Mouse (Mus musculus) small intestine, adult 2 months (tissue): ENCODE measurements around the gene Hbb-y. TPM values are rescaled to one million over a fixed set of nuclear protein-coding genes. Genes with fewer than 3 reads are reported as not detected.

ENCODE experiments used
- H3K27ac ChIP-seq: fragments of 200-500 bp; 2 replicates; pipeline ENCODE4 v1.5.1; 2012; ENCODE audit warnings: low read depth, low read length, control low read depth, inconsistent platforms; ENCODE audit not compliant: insufficient read depth
- H3K27me3 ChIP-seq: fragments of 200-500 bp; 2 replicates; pipeline ENCODE4 v1.6.1; 2012; ENCODE audit warnings: mild to moderate bottlenecking, moderate library complexity, low read length, inconsistent platforms; ENCODE audit not compliant: control insufficient read depth, insufficient read depth
- H3K36me3 ChIP-seq: fragments of 200-500 bp; 2 replicates; pipeline ENCODE4 v1.6.1; 2012; ENCODE audit warnings: mild to moderate bottlenecking, low read length, control low read depth, inconsistent platforms; ENCODE audit not compliant: control insufficient read depth, insufficient read depth
- H3K4me1 ChIP-seq: fragments of 200-500 bp; 2 replicates; pipeline ENCODE4 v1.6.1; 2012; ENCODE audit warnings: low read length, inconsistent platforms, mixed read lengths; ENCODE audit not compliant: control insufficient read depth, insufficient read depth, insufficient read length
- H3K4me3 ChIP-seq: fragments of 200-500 bp; 2 replicates; pipeline ENCODE4 v1.5.1; 2012; ENCODE audit warnings: low read depth, mild to moderate bottlenecking, control low read depth, inconsistent platforms, low read length, moderate library complexity
- CTCF ChIP-seq: fragments of 200-500 bp; IDR thresholded peaks from 2 replicates; pipeline ENCODE4 v1.5.1; 2012; ENCODE audit warnings: low read depth, mild to moderate bottlenecking, control low read depth, inconsistent platforms, low read length, moderate library complexity, mixed read lengths; ENCODE audit not compliant: insufficient replicate concordance, insufficient read length; ENCODE audit errors: extremely low read depth
- POLR2A ChIP-seq: fragments of 200-500 bp; IDR thresholded peaks from 2 replicates; pipeline ENCODE4 v1.6.1; 2012; ENCODE audit warnings: low read depth, mild to moderate bottlenecking, control low read depth, inconsistent platforms, low read length, moderate library complexity
- WGBS: fragments of 180-500 bp; shearing (Covaris S2); methylation state at CpG from one replicate; pipeline ENCODE4 v1.1.7; 2018; 5-methylcytosine and 5-hydroxymethylcytosine counted together
- polyA plus RNA-seq: library from polyadenylated mRNA; depleted of rRNA; stranded (reverse); fragments of >200 nt; gene quantifications from 2 replicates; pipeline ENCODE4 v1.2.3, GENCODE M21; 2012; rRNA removed

Gene Hbb-y
- polyA plus RNA-seq, 1 experiment, result not detected

GRCm38 (mm10) chr7:103806856-103807255, 46.2 kb downstream of the Hbb-y start:
- Histone ChIP-seq H3K27me3 (no peaks in the 10 kb centered on the region), H3K4me1 (no peaks in the 10 kb centered on the region), H3K36me3 (no peaks in the 10 kb centered on the region), H3K27ac (no peak overlapping the region), H3K4me3 (no peak overlapping the region)
- WGBS, result 34% methylated on average over 1 of the region's 1 CpGs
- TF ChIP-seq POLR2A (no peak), CTCF (no peak)

Other genes with a start within 250 kb of the Hbb-y start
- not detected in 2 replicates for gene Olfr620, start 240.7 kb downstream of the Hbb-y start, polyA plus RNA-seq
- not detected in 2 replicates for gene Olfr622, start 210.5 kb downstream of the Hbb-y start, polyA plus RNA-seq
- gene Olfr623, start 189.5 kb downstream of the Hbb-y start, polyA plus RNA-seq, result not detected in 2 replicates
- gene Olfr624, start 182.0 kb downstream of the Hbb-y start, polyA plus RNA-seq, result not detected in 2 replicates
- not detected in 2 replicates for gene Olfr625-ps1, start 170.5 kb downstream of the Hbb-y start, polyA plus RNA-seq
- not detected in 2 replicates for gene Olfr243, start 138.5 kb downstream of the Hbb-y start, polyA plus RNA-seq
- gene Olfr628, start 122.8 kb downstream of the Hbb-y start, polyA plus RNA-seq, result not detected in 2 replicates
- gene Olfr629, start 108.3 kb downstream of the Hbb-y start, polyA plus RNA-seq, result not detected in 2 replicates
- not detected in 2 replicates for gene Olfr630, start 95.9 kb downstream of the Hbb-y start, polyA plus RNA-seq
- not detected in 2 replicates for gene Olfr69, start 81.6 kb downstream of the Hbb-y start, polyA plus RNA-seq
- not detected in 2 replicates for gene Olfr68, start 73.5 kb downstream of the Hbb-y start, polyA plus RNA-seq
- not detected in 2 replicates for gene Olfr67, start 61.4 kb downstream of the Hbb-y start, polyA plus RNA-seq
- 7.2 and 8.9 TPM in 2 replicates for gene Hbb-bt, start 39.2 kb downstream of the Hbb-y start, polyA plus RNA-seq
- gene Hbb-bs, start 25.1 kb downstream of the Hbb-y start, polyA plus RNA-seq, result 59.9 and 74.9 TPM in 2 replicates
- gene Hbb-bh2, start 12.7 kb downstream of the Hbb-y start, polyA plus RNA-seq, result not detected in 2 replicates
- not detected in 2 replicates for gene Hbb-bh1, start 10.1 kb downstream of the Hbb-y start, polyA plus RNA-seq
- gene Olfr66, start 33.0 kb upstream of the Hbb-y start, polyA plus RNA-seq, result not detected in 2 replicates
- gene Olfr64, start 41.3 kb upstream of the Hbb-y start, polyA plus RNA-seq, result not detected in 2 replicates
- not detected in 2 replicates for gene Olfr65, start 50.3 kb upstream of the Hbb-y start, polyA plus RNA-seq
- gene Olfr631, start 75.6 kb upstream of the Hbb-y start, polyA plus RNA-seq, result not detected in 2 replicates
- gene Olfr632, start 81.1 kb upstream of the Hbb-y start, polyA plus RNA-seq, result not detected in 2 replicates
- not detected in 2 replicates for gene Olfr633, start 91.2 kb upstream of the Hbb-y start, polyA plus RNA-seq
- gene Olfr635, start 117.9 kb upstream of the Hbb-y start, polyA plus RNA-seq, result not detected in 2 replicates
- not detected in 2 replicates for gene Olfr638, start 145.5 kb upstream of the Hbb-y start, polyA plus RNA-seq
- not detected in 2 replicates for gene Olfr639, start 164.1 kb upstream of the Hbb-y start, polyA plus RNA-seq
- not detected in 2 replicates for gene Olfr640, start 172.4 kb upstream of the Hbb-y start, polyA plus RNA-seq
- not detected in 2 replicates for gene Olfr641, start 182.2 kb upstream of the Hbb-y start, polyA plus RNA-seq
- gene Olfr642, start 199.4 kb upstream of the Hbb-y start, polyA plus RNA-seq, result not detected in 2 replicates
- not detected in 2 replicates for gene 4930516K23Rik, start 208.2 kb upstream of the Hbb-y start, polyA plus RNA-seq
- gene Olfr644, start 218.7 kb upstream of the Hbb-y start, polyA plus RNA-seq, result not detected in 2 replicates
- not detected in 2 replicates for gene Olfr645, start 232.2 kb upstream of the Hbb-y start, polyA plus RNA-seq